Mouse (Mus musculus): ENCODE measurements around the gene Slc16a6.
A peak's percentile ranks its signal among the peaks of the same experiment; 100 is the strongest.

The Slc16a6 gene

GRCm38 (mm10) chr11:109445438-109446035 lies 27.9 kb downstream of the Slc16a6 start:
- peak; percentile 41 for DNase-seq (ENCODE audit: extremely low spot score, low spot score)

DNA sequence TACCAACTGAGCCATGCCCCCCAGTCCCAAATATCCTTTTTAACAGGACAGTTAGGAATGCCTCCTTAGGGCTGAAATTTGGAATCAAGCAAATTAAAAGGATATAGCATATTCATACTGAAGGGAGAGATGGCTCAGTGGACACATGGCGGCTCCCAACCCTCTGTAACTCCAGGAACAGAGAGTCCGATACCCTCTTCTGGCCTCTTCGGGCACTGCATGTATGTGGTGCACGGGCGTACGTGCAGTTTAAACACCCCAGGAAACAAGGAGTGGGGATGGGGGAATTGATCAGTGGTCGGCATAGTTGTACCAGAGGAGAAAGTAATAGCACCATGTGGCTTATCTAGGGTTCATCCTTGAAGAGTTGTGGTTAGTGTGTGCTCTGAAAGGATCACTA lies 28.8 kb downstream of the Slc16a6 start:
- peak; percentile 23 for DNase-seq (ENCODE audit: extremely low spot score, low spot score)

DNA sequence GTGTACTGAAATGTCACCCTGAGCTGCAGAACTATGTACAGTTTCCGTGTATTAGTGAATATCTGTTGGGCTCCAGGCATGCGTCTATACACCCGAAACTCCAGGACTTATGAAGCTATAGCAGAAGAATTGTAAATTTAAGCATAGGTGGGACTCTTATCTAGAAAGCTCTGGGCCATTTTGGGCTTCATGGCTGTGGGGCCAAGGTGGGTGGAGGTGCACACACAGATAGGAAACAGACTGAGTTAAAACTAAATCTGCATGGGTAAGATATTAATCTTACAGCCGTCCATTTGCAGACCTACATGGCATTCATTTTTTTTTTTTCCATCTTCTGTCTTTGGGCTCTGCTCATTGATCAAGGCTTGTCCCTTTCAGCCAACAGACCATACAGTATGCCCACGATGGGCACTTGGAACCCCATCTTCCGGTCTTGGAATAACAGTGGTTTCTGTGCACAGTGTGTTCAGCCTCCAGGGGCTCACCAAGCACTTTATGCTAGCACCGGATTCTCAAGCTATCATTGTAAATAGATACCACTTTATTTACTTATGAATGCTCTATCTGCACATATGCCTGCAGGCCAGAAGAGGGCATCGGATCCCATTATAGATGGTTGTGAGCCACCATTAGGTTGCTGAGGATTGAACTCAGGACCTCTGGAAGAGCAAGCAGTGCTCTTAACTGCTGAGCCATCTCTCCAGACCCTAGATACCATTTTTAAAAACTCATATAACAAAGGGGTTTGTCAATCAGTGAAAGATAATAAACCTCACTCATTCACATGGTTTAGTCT lies 29.7 kb downstream of the Slc16a6 start:
- no peak for DNase-seq (ENCODE audit: extremely low spot score, low spot score)

DNA sequence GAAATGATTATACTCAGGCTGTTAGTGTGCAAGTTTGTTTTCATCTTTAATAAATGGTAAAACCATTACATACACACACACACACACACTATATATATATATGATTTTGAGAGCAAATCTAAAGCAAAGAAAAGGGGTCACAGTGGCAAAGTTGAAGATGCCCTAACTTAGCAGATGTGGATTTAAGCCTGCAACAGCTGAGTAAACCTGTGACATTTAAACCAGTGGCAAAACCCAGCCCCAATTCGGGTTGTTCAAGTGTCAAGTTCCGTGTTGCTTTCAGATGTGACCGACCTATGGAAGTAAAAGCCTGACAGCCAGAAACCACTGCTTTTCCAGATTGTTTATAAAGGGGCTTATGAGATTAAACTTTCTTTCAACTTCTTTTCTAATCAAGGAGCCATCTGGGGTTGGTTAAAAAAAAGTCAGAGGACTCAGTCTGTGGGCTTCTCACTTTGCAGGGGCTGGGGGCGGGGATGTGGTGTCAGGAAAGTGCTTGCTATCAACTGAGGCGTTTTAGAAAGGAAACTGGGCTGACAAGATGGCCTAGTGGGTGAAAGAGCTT lies 31.1 kb downstream of the Slc16a6 start:
- no peak for DNase-seq (ENCODE audit: extremely low spot score, low spot score)

DNA sequence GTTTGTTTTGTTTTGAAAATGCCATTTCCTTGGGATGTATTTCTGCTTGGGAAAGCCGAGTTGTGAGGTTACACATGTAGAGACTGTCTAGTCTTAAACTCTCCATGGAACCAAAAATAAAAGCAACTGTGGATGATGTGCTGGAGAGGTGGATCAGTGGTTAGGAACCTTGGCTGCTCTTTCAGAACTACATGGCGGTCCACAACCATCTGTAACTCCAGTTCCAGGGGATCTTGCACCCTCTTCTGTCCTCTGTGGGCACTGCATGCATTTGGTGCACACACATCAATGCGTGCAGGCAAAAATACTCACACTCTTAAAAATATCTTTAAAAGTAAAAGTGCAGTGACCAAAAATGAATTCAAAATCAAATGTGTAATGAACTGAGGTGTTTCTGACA lies 32.3 kb downstream of the Slc16a6 start:
- DNase-seq (ENCODE audit: extremely low spot score, low spot score) = peak; percentile 35

- no peak for DNase-seq (ENCODE audit: extremely low spot score, low spot score)
Measured at GRCm38 (mm10) chr11:109440641-109441040, 32.8 kb downstream of the Slc16a6 start.

- DNase-seq (ENCODE audit: extremely low spot score, low spot score) = peak; percentile 69
Measured at GRCm38 (mm10) chr11:109439829-109440340, 33.5 kb downstream of the Slc16a6 start.

DNA sequence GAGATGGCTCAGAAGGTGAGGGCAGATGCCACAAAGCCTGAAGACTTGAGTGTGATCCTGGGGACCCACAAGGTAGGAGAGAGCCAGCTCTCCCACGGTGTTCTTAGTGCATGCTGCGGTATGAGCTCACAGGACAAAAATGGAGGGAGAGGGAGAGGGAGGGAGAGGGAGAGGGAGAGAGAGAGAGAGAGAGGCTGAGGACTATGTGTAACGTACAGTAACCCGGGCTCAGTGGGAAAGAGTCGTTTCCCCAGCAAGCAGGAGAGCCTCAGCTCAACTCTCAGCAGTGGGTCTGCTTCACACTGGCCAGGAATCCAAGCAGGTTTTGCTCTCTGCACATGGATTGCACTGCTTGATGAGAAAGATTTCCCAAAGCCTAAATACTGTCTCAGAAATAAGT lies 34.2 kb downstream of the Slc16a6 start:
- peak; percentile 19 for DNase-seq (ENCODE audit: extremely low spot score, low spot score)

GRCm38 (mm10) chr11:109436889-109437288 lies 36.5 kb downstream of the Slc16a6 start:
- DNase-seq (ENCODE audit: extremely low spot score, low spot score) = no peak

GRCm38 (mm10) chr11:109434233-109434798 lies 39.1 kb downstream of the Slc16a6 start:
- no peak for DNase-seq (ENCODE audit: extremely low spot score, low spot score)

DNA sequence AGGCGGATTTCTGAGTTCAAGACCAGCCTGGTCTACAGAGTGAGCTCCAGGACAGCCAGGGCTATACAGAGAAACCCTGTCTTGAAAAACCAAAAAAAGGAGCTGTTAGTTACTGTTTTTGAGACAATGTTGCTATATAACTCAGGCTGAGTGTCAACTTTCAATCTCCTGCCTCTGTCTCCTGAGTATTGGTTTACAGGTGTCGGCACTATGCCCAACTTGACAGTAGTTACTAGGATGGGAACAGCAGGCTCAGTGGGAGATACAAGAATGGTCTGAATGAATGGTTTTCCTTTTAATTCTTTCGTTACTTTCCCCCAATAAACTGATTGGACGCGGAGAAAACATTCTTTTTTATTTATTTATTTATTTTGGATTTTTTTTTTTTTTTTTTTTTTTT lies 46.0 kb downstream of the Slc16a6 start:
- no peak for DNase-seq (ENCODE audit: extremely low spot score, low spot score)

GRCm38 (mm10) chr11:109426272-109426586 lies 47.2 kb downstream of the Slc16a6 start:
- no peak for DNase-seq (ENCODE audit: extremely low spot score, low spot score)

DNA sequence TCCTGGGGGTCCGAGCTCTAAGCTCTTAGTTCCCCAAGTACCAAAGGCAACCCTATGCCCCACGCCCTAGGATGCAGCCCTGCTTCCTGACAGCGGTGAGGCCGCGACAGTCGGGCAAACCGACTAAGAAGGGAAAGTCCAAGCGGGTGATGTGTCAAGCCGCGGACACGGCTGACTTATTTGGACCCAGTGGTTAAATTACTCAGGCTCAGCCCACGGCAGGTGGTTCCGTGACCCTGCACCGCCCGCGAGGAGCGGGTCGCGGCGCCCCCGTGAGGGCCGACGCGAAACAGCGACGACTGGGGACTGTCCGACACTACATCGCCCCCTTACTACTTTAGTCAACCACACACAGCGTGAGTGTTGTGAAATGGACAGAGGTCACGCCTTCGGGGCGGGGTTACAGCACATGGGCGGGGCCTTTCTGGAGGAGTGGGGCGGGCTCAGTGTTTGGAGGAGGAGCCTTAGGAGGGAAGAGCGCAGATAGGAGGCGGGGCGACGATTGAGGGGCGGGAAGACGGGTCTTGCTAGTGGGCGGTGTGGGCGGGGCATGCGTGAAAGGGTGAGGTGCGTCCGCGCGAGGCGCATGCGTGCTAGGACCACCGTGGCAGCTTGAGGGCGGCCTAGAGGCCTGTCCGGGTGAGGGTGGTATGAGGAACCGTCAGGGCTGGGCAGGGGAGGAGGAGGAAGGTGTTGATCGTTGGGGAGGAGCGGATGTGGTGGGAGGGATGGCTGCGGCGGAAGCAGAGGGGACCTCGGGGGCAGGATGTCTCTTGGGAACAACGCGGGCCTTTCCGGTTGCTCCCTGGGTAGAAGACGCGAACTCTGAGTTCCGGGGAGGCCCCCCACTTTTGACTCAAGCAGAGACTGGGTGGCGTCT lies 47.8 kb downstream of the Slc16a6 start, which contains the start of gene Amz2:
Gene Amz2 (plus strand): TSS at position 555 of the 880 bp plus-strand sequence.
- peak; percentile 100 for DNase-seq (ENCODE audit: extremely low spot score, low spot score)

DNA sequence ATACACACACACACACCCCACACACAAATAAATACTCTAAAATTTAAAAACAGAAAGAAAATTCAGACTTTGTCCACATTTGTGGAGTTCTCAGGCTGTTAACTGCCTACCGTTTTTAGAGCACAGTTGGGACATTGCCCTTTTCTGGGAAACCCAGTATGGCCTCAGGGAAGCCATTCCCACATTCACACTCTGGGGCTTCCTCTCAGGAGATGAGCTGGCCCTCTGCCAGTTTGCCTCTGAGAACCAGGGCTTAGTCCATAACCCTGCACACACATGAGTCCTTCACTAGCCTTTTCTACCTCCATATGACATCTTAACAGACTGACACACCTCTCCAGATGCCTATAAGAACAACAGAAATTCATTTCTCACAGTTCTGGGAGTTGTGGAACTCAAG lies 50.1 kb downstream of the Slc16a6 start:
- DNase-seq (ENCODE audit: extremely low spot score, low spot score) = no peak

DNA sequence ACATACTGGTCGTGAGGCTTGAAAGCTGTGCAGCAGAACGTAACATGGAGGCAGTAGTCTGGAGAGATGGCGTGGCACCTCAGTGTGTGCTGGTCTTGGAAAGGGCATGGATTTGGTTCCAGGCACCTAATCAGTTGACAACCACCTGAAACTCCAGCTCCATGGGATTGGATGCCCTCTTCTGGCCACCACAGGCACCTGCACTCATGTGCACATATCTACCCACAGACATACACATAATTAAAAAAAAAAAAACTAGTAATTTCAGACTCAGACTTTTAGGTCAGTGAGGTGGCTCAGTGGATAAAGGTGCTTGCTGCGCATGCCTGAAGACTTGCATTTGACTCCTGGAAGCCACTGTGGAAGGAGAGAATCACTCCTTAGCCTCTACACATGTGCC lies 51.1 kb downstream of the Slc16a6 start:
- no peak for DNase-seq (ENCODE audit: extremely low spot score, low spot score)

DNA sequence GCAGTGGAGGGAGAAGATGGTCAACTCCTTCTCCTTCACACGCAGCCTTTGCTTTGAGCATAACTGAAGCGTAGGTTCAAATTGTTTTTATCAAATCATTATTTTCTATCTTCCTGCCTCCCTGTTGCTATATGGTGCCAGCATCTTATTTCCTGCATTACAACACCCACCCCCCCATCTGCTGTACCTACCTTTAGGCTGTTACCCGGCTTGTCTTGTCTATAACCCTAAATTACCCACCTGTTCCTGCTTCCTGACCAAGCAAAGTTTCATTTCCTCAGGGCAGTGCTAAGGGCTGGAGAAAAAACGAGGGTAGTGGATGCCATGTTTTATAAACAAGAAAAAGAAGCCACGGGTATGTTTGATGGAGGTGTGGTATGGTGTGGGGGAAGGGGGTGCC lies 52.2 kb downstream of the Slc16a6 start:
- no peak for DNase-seq (ENCODE audit: extremely low spot score, low spot score)

DNA sequence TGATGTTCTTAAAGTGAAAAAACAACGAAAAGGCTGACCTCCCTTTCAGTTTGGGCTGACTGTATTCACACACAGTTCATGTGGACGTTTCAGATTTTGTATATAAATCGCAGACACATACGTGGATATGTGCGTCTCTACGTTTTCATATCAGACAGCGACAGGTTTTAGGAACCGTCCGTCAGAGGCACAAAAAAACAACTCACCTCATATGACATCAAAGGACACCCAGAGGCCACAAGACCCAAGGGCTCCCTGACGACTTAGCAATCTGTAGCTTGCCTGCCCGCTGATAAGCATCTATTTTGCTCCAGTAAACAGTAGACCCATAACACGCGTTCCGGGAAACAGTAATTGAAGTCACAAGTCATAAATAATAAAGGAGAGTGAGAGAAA lies 52.8 kb downstream of the Slc16a6 start:
- DNase-seq (ENCODE audit: extremely low spot score, low spot score) = no peak

DNA sequence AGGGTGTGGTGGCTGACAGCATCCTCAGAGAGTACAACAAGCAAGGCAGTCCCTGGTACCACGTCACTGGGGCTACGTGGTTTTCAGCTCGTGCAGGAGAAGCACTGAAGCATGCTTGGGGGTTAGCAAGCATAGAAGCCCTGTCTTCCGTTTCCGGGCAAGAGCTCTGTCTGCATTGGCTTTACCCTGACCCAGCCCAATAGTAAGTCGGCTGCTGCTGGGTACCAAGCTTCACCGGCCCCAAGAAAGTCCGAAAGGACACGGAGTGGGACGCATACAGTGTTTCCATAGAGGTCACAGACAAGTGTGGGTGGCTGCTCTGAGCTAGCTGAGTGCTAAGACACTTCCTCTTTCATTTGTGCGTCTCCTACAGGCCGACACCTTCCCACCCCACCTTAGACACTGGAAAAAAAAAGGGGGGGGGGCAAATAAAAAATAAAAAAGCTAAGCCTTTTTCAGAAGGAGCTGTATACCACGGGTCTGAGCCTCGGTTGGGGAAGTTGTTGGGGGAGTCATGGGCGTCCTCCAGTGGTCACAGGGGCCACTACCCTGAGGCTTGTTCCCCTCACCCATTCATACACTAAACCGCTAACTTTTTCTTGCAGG lies 53.3 kb downstream of the Slc16a6 start:
- no peak for DNase-seq (ENCODE audit: extremely low spot score, low spot score)

- DNase-seq (ENCODE audit: extremely low spot score, low spot score) = no peak
Measured at GRCm38 (mm10) chr11:109419461-109419860, 53.9 kb downstream of the Slc16a6 start.

GRCm38 (mm10) chr11:109417472-109418040 lies 55.8 kb downstream of the Slc16a6 start:
- no peak for DNase-seq (ENCODE audit: extremely low spot score, low spot score)
